Mouse (Mus musculus): ENCODE measurements around the gene Grid2. TPM values are rescaled to one million over a fixed set of nuclear protein-coding genes. Genes with fewer than 3 reads are reported as not detected.

The Grid2 gene
- total RNA-seq, 2 experiments from 2014 or later: not detected

DNA sequence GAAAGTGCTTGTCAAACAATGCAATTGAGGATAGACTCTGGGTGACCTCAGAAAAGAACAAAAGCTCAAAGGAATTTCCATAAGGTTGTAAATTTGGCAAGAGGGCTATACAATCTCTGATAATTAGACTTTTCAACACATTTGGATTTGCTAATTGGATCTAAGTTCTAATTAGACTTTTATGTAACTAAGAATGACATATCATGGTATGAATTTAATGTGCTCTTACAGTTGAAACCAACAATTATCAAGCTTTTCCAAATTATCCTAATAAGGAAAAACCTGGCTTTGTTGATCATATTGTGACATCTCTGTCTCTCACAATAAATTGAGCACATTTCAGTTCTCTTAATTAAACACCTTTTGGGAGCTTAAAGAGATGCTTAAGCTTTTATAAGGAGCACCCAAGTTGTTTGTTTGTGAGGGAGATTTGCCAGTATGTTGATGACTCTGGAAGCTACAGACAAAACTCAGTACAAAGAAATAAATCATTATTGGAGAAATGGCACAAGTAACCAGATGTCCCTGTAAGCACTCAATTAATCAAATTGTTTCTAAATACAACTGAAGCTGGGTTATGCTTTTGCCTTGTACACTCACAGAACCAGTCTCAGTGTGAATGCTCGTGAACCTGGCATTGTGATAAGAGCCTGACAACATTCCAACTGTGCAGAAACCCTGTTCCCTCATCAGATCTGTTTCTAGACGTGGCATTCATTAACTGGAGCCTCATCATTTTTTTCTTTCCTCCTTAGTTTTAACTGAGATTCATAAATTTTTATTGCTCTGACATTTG, 1018.8 kb downstream of the Grid2 start:
- no peak for ATAC-seq (replicated peaks; ENCODE audit: low FRiP score, poor library complexity, severe bottlenecking)

DNA sequence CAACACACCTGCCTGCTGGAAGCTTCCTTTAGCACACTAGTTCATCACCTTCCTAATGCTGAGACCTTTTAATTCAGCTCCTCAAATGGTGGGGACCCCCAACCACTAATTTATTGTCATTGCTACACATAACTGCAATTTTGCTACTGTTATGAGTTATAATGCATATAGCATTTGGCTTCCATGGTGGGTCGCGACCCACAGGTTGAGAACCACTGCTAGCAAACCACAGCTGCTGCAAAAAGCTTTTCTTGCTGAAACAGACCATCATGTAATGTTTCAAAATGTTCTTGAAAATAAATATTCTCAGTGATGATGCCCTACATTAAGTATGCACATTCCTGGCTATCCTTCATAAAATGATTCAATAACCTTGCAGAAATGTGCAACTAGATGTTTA, 1024.3 kb downstream of the Grid2 start:
- no peak for ATAC-seq (replicated peaks; ENCODE audit: low FRiP score, poor library complexity, severe bottlenecking)

DNA sequence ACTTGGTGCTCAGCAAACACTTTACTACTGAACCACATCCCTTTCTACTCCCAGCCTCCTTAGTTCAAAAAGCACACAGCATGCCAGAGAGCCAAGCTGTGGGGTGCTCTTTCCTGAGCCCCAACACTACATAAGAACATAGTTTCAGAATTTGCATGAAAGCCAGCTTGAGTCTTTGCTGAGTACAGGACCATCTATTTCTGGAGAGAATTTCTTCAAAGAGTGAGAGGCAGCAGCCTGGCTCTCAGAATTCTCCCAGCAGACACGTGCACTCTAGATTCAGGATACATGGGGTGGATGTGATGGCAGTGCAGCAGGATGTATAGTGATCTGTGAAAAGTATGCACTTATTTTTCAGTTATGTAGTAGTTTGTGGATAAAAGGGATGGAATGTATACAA, 1038.1 kb downstream of the Grid2 start:
- no peak for ATAC-seq (replicated peaks; ENCODE audit: low FRiP score, poor library complexity, severe bottlenecking)

DNA sequence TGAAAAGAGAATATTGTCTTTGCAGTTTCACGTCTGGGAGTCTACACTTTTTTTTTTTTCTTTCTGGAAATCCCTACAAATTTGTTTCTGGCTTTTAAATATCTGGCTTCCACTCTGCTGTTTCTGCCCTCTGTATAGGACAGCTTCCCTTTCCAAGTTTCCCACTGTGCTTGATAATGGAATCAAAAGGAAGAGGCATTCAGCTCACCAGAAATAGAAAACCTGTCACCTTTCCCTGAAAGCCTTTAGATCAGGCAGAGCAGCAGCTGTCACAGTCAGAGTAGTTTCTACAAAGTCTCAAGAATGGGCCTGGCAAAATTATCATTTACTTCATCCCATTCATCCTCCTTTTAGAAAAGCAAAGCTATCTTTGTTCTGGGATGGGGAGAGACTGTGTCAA, 1042.0 kb downstream of the Grid2 start:
- ATAC-seq (replicated peaks; ENCODE audit: low FRiP score, poor library complexity, severe bottlenecking): no peak

DNA sequence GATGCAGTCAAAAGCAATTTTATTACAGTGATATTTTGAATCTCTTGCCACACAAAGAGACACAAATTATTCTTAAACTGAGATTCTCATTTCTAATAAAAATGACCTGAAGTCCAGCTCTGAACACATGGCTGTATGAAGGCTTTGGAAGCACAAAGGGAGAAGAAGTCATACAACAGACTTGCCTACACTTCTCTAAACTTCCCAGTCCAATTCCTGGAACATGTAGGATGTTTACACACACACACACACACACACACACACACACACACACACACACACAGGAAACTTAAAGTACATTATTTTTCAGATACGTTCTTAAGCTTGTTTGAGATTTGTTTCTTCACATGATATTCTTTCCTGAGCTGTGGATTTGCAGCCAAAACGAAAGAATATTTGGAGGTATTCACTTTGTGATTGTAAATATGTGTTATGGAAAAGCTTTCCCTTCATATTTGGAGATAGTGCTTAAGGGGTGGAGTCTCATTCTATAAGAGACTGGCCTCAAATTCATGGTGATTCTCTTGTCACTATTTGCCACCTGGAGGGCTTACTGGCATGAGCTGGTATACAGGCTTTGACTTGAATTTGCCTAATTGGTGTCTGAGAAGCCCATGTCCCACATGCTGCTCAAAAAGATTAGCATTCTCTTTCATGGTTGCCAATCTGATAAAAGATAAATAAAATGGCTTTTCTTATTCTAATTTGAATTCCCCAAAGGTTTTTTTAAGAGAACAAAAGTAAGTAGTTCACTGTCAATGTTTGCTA, 1049.2 kb downstream of the Grid2 start:
- no peak for ATAC-seq (replicated peaks; ENCODE audit: low FRiP score, poor library complexity, severe bottlenecking)

DNA sequence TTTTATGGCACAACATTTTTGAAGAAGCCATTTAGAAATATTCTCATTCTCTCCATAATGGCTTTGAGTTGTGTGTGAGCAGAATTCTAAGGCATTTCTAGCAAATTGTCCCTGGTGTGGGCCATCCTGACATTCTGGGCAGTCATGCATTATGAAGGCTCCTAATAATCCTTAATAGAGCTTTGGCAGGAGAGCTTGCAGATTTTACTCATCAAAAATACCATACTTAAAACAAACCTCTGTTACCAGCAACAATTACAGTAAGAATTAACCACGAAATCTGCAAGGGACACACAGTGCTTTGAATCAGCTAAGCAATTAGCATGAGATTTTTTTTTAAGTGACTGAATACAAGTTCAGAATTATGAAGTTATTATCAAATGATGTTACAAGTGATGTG, 1053.0 kb downstream of the Grid2 start:
- no peak for ATAC-seq (replicated peaks; ENCODE audit: low FRiP score, poor library complexity, severe bottlenecking)

DNA sequence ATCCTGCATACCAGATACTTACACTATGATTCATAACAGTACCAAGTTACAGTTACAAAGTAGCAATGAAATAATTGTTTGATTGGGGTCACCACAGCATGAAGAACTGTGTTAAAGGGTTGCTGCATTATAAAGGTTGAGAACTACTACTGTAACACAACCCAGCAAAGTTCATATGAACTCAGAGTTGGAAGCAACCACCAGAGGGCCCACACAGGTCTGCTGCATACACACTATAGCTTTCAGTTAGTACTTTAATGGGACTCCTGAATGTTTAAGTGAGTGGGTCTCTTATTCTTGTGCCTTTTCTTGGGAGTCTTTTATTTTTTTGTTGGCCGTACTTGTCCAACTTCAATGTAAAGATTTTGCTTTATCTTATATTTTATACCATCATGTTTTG, 1057.5 kb downstream of the Grid2 start:
- ATAC-seq (replicated peaks; ENCODE audit: low FRiP score, poor library complexity, severe bottlenecking): no peak

DNA sequence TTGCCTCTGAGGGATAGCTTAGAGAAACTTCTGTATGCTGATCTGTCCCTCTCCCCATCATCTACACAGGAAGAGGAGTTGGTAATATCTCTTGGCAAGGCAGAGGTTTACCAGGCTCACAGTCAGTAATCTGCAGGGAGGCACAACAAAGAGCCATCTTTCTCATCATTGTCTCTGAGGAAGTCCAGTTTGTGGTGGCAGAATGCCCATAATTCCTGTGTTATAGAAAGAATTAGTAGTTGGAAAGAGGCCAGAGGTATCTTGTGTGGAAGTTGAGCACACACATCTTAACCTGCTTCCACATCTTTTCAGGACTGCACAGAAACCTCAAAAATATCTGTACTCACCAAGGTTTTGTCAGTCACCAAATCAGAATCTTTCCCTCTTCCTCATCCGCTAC, 1071.3 kb downstream of the Grid2 start:
- ATAC-seq (replicated peaks; ENCODE audit: low FRiP score, poor library complexity, severe bottlenecking): no peak

DNA sequence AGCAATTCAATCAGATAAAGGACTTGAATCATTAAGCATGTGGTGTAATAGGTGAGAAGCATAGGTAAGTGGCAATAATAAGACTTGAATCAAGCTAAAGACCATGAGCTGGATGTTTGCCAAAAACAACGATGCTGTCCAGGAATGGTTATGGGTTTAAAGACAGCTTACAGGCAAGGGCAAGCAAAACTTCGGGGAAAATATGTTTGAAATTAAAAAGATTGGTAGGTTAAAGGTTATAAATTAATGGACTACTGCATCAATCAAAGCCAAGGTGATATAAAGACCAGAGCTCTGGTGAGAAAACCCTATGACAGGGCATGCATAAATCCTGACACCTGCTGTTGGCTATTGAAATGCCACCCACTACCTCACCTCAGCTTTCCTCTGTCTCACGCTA, 1072.2 kb downstream of the Grid2 start:
- ATAC-seq (replicated peaks; ENCODE audit: low FRiP score, poor library complexity, severe bottlenecking): no peak

DNA sequence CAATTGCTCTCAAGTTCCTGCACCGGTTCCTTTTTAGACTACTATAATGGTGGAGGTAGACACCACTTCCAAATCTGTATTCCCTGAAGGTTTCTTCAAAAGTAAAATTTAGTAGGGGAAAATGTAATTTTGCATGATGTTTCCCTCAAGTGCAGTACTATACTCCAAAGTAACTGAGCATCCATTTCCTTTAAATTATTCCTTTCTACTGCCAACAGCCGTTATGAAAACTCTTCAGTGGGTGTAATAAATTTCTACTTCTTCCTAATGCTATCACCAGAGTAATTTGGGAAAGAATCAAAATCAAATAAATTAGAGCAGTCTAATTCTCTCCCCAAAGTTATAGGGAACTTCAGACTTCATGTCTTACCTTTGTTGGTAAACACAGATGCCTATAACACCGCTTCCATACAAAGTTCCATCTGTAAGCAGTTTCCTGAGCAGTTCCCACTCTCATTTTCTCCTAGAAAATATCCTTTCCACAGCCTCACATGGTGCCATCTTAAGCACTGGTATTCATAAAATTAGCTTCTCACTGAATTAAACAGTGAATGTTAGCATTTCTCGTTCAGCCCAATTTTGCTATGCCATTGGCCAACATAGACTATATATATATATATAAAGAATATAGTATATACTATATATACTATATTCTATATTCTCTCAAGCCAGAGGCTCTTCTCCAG, 1142.9 kb downstream of the Grid2 start:
- ATAC-seq (replicated peaks; ENCODE audit: low FRiP score, poor library complexity, severe bottlenecking): no peak

DNA sequence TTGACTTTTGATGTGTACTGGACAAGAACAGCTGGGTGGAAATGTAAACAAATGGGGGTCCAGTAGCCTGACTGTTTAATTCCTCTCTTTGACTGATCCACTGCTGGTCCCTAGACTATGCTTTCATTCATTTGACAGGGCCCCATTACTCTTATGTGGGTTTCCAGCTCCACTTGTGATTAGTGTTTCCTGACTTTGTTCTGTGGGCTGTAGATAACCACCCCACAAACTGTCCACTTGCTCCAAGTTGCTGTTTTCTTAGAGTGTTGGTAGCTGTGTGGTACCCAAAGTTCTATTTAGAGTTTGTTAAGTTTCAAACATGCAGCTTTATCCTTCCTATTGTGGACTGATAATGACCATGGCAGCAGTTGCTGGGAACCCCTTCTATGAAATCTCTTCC, 1172.0 kb downstream of the Grid2 start:
- ATAC-seq (replicated peaks; ENCODE audit: low FRiP score, poor library complexity, severe bottlenecking): no peak

DNA sequence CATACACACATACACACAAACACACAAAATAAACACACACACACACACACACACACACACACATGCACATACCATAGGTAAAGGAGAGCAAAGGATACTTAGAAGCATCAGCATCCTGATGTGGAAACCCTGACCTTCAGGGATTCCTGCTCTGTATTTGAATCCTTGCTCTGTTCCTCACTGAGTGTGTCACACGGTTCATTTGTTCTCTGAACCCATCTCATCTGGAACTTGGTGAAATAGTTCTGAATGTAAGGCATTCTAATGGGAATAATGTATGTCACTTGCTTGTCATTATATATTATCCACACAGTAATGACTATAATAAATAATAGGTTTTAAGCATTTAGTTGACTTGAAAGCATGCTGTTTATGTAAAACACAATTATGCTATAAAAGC, 1173.2 kb downstream of the Grid2 start:
- ATAC-seq (replicated peaks; ENCODE audit: low FRiP score, poor library complexity, severe bottlenecking): no peak

DNA sequence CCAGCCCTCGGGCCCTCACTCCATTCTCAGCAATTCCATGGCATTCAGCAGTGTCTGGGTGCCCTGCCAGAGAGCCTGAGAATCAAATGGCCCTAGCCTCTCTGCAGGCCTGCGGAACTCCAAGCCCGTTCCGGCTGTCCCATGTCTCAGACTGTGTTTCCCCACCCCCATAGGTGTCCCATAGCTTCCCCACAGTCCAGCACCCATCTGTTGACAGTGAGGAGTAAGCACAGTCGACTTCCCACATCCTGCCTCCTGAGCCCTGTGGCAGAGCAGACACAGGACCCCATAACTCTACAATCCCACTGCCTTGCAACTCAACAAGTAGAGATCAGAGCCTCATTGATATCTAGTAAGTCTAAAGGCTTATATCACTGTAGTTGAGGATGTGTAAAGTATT, 1192.5 kb downstream of the Grid2 start:
- no peak for ATAC-seq (replicated peaks; ENCODE audit: low FRiP score, poor library complexity, severe bottlenecking)

DNA sequence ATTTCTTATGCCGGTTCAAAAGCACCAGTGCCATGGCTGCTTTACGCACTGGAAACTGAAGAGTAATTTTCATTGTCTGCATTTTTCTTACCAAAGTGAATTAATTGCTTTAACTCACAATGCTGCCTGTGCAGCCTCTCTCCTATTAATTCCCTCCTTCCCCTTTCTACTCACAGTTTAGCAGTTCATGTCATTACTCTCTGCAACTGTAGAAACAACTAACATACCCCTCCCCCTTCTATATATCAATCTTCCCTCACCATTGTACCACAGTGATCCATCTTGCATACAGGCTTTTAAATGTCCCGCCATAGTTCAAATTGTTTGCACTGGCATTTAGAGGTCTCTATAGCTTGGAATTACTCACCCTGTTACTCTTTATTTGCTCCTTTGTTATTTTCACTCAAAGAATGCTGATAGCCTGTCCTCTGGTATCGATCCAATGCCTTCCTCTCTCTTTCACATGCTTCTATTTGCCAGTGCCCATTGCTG, 1193.2 kb downstream of the Grid2 start:
- no peak for ATAC-seq (replicated peaks; ENCODE audit: low FRiP score, poor library complexity, severe bottlenecking)

DNA sequence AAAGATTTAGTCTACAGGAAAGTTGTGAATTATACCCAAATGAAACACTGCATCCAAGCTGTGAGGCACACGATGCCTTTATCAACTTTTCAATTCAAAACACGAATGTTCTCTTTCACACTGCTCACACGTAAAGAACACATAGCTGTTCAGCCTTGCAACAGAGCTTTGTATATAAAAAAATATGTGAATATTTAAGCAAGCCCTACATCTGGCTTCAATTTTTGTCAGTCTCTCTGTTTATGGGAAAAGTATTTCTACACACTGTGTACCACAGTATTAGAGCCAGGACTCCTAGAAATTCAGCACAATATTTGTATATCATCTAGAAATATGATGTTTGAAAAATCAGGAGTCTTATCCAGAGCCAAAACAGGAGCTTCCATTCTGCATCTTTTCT, 1195.1 kb downstream of the Grid2 start:
- ATAC-seq (replicated peaks; ENCODE audit: low FRiP score, poor library complexity, severe bottlenecking): no peak

DNA sequence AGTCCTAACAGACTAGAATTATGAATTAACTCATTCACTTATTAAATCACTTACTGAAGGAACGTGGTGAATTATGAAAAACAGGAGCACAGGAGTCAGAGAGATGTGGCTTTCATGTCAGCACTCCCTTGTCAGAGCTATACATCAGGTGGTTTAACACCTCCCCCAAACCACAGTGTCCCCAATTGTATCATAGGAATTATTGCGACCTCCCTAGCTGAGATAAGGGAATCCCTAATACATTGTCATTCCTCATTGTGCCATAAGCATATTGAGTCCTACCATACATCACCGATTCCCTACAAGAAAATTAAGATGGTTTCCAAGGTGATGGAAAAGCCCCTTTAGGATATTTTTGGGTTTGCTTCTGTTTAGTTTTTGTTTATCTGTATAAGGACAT, 1224.2 kb downstream of the Grid2 start:
- ATAC-seq (replicated peaks; ENCODE audit: low FRiP score, poor library complexity, severe bottlenecking): no peak

DNA sequence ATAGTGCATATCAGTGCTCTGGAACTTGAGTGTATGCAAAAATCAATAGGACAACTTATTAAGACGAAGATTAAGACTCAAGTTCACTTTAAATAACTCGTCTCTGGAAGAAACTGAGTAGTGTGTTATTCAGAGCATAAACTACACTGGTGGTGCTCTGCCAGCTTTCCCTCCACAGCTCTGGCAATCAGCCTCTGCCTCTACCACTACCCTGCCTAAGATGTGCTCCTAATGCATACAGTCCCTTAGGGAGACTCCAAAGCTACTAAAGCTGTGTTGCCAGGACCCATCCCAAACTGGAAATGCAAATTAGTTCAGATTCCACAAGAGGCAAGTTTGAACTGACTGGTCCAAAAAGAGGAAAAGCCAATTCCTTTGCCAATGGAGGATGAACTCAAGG, 1224.9 kb downstream of the Grid2 start:
- no peak for ATAC-seq (replicated peaks; ENCODE audit: low FRiP score, poor library complexity, severe bottlenecking)

DNA sequence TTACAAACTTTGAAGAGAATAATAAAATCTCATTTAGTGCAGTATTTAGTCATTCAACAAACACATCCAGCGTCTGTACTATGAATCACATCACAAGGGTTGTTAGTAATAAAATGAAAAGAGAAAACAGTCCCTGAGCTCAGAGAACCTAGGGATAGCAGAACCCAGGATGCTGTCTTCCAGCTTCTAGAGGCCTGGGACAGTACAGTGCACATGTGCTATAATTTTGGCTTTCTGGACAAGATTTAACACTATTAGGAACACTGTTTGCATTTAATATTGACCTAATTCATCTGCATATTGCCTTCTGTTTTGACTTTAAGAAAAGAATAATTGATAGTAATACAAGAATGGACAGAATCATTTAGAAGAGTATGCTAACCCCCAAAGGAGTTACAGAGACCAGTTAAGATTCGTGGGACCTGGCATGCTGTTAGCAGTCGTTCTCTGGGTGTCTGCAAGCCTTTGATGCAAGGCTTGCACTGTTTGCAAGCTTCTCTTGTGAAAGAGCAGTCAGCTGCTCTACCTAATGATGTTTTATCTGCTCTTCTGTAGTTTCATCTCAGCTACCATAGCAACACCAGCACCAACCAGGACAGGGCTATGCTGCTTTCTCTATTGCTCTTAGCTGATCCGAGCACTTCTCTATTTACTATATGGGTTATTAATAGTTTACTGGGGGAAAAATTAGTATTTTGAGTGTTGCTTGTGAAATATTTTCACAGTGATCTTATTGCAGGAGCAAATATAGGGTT, 1234.8 kb downstream of the Grid2 start:
- ATAC-seq (replicated peaks; ENCODE audit: low FRiP score, poor library complexity, severe bottlenecking): no peak

DNA sequence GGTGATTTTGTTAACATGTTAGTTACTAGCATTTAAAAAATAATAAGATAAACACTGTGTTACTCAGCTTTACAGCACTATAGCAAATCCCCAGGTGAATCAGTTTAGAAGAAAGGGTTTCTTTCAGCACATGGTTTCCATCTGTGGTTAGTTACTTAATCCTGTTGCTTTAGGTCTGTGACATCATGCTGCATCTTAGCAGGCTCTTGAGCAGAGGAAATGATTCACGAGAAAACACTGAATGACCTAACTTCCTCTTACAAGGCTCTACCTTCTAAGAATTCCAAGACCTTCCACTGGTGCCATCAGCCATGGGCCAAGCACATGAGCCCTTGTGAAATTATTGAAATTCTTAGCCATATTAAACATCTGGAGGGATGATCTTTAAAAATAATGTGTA, 1248.7 kb downstream of the Grid2 start:
- ATAC-seq (replicated peaks; ENCODE audit: low FRiP score, poor library complexity, severe bottlenecking): no peak

DNA sequence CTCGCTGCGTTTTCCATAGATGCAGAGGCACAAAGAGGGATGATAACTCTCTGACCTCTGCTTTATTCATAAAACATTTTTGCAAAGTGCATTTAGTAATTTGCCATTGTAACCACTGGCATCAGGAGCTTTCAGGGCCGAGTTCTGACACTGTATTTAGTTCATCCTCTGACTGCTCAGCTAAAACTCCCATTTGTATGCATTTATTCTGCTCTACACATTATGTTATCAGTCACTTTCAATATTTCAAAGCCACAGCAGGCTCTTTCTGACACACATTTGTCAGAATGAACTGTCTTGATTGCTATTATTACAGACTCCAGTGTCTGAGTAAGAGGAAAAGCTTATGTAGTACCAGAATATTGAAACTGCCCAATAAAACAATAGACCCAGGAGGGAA, 1286.5 kb downstream of the Grid2 start:
- no peak for ATAC-seq (replicated peaks; ENCODE audit: low FRiP score, poor library complexity, severe bottlenecking)

Measured in erythroblast, adult 5-6 weeks (primary cell).